Mouse (Mus musculus) G1E-ER4 (cell line): ENCODE data around the gene Sez6l. TPM values are rescaled to one million over a fixed set of nuclear protein-coding genes. Genes with fewer than 3 reads are reported as not detected.

Source experiments
- GATA1 ChIP-seq: IDR thresholded peaks from one replicate; pipeline ENCODE4 v1.8.0; 2012; ENCODE audit warnings: low read length, inconsistent platforms
- polyA plus RNA-seq: library from polyadenylated mRNA; stranded (reverse); fragments of >175 nt; gene quantifications from 2 replicates; pipeline ENCODE4 v1.2.3, GENCODE M21; 2012

Sez6l gene
- polyA plus RNA-seq, result not detected in 2 replicates

DNA sequence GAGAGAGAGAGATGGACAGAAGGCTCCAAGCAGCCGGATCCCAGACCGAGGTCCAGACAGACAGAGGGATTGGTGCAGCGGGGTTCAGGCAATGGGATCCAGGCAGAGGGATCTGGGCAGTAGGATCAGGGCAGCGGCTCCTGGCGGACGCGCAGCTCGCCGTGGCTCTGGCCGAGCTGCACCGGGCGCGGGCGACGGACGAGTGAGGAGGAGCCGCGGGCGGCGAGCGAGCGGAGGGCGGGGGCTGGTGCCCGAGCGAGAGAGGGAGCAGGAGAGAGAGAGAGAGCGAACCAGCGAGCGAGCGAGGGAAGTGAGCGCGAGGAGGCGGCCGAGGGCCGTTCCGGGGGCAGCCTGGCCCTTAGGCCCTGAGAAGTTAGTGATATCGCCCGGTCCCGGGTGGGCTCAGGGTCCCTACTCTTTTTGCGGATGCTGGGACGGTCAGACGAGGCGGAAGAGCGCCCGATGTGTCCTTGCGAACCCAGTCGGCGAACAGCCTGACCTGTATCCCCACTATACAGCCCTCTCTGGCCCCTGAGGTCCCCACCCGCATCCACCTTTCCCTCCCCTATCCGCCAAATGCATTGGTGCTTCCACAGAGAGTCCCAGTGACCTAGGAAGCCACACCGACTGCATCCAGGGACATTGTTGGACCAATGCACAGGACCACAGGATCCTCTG lies at the start of gene Sez6l:
Sez6l (minus strand) TSS at position 193 of the 678 bp plus-strand sequence.
- TF ChIP-seq GATA1, result no peak

DNA sequence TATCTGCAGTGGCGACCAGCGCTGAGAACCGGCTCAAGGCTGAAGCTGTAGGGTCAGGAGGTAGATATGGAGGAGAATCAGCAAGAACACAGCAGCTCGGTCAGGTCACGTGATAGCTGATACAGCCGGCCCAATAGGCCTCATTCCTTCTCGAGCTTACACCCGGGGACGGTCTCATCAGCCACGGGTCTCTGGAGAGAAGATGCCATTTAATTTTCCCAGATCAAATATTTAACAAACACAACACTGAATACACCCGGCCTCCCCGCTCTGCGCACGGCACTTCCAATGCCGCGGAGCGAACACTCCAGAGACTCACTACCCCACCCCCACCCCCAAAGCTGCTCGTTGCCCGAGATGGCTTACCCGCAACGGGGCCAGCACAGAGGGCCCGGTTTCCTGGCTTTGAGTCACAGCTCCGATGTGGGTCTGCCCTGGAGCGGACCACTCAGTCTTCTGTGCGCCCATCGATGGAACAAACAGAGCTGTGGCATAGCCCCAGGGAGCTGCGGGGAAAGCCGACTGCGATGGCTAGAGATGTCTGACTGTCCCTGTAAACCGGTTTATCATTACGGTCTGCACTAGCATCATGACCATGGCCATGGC lies 48.7 kb upstream of the Sez6l start:
- no peak for TF ChIP-seq GATA1

DNA sequence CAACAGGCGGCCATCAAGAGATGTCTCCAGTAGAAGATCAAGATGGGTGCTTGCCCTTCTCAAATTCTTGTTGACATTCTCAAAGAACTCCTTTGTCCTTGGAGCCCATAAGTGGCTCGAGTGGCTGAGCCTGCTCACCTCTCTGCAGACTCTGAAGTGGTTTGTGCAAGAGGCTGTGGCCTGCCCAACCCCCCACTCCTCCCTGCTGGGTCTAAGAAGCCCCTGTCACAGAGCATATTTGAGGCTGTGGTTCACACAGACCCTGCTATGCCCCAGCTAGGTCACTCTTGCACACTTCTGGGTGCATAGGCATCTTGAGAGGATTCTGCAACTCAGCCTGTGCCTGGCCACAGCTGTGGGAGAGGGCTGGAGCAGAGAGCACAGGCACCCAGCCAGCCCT lies 46.0 kb upstream of the Sez6l start:
- TF ChIP-seq GATA1, result no peak

DNA sequence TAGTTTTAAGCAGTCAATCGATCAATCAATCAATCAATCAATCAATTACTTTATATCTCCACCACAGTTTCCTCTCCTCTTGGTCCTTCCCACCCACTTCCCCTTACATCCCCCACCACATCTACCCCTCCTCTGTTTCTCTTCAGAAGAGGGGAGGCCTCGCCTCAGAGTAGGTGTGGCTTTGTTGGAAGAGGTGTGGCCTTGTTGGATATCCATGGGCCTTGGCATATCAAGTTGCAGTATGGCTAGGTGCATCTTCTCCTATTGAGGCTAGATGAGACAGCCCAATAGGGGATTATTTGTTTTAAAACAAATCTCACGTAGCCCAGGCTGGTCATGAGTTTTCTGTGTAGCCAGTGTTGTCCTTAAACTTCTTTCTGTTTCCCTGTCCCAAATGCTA lies 43.3 kb upstream of the Sez6l start:
- no peak for TF ChIP-seq GATA1

DNA sequence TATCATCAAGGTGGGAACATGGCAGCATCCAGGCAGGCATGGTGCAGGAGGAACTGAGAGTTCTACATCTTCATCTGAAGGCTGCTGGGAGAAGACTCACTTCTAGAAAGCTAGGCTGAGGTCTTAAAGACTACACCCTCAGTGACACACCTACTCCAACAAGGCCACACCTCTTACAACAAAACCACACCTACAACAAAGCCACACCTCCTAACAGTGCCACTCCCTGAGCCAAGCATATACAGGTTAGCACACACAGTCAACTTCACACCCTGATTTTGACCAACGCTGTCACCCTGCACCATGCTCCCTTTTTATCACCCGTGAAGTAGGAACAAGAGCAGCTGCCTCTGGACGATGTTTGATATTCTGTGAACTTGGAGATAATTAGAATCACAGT lies 42.4 kb upstream of the Sez6l start:
- no peak for TF ChIP-seq GATA1

DNA sequence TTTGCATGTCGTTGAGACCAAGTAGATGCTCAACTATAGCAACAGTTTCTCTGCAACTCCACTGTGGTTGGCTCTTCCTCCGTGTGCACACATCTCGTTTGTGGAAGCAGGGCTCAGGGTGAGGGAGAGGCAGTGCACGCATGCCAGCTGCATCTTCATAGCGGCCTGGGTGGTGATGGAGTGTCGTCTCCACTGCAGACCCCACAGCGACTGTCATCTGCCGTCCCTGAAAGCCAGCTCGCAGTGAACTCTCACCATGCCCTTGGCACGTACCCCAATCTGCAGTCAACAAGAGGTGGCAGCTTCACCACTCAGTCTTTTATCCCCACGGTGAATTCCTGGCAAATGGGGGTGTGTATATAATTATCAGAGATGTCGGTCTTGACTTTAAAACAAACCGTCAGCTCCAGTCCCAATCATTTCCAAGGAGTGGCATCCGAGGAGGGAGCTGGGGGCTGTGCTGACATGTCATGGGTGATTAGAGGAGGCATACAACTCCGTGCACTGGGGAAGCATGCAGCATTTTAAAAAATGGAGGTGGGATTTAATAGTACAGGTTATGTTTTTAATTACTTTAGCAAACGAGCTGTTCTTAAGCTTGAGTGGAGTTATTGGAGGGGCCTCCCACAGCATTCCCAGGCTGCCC lies 40.7 kb upstream of the Sez6l start:
- TF ChIP-seq GATA1, result no peak

DNA sequence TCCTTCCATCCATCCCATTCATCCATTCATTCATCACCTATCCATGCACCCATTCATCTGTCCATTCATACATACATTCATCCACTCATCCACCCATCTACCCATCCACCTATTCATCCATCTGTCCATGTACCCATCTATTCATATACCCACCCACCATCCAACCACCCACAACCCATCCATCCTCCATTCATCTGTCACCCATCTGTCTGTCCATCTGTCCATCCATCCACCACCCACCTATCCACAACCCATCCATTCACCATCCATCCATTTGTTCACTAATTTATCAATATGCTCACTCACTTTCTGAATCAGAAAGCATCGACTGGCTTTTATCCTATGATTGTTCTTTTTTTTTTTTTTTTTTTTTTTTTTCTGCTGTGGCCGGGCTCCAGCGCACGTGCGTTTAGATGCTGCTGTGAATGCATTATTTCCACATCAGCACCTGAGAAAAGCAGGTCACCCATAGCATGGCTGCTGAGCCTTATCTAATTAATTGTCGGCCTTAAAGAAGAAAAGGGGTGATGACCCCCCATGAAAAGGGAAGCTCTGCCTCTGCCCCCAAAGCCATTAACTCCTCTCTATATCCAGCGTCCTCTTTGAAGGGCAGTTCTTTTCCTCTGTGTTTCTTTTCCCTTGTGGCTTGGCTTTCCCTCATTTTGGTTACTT lies 39.1 kb upstream of the Sez6l start:
- TF ChIP-seq GATA1, result no peak

DNA sequence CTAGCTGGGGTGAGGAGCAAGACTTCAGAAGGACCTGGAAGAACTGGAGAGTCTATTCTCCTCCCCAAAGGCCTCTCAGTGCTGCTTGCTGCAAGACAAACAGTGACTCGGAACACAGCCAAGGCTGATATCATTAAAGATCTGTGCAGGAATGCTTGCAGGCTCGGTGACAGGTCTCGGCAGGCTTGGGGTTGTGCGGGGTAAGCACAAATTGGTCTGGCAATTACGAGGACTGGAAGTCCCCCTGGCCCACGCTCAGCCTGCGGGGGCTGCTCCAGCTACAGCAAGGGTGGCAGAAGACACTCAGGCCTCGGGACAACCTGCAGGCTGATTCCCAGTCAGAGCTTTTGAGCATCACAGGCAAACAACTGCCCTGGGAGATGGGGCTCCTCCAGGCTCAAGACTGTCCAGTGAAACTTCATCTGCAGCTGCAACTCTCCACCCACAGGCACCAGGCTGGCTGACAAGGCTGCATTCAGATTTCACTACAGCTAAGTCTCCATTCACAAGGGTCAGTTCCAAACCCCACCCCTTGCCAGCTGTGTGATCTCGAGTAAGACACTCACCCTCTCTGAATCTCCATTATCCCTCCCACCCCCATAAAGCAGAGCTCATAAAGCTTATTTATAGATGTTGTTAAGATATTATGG lies 31.0 kb upstream of the Sez6l start:
- TF ChIP-seq GATA1, result no peak

DNA sequence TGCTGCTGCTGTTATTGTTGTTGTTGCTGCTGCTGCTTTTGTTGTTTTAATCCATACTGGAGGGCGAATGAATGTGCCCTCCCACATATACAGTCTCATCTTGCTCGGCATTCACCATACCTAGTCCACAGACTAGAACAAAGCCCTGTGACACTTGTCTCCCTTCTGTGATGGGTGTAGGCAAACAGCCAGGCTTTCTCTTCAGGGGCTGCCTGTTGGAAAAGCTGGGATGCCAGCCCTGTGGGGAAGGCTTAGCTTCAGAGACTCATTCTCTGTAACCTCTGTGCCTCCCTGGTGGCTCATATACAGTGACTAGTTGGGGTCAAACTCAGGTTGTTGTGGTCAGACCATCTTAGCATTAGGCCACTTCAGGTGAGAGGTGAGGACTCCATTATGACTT lies 30.1 kb upstream of the Sez6l start:
- TF ChIP-seq GATA1, result no peak

DNA sequence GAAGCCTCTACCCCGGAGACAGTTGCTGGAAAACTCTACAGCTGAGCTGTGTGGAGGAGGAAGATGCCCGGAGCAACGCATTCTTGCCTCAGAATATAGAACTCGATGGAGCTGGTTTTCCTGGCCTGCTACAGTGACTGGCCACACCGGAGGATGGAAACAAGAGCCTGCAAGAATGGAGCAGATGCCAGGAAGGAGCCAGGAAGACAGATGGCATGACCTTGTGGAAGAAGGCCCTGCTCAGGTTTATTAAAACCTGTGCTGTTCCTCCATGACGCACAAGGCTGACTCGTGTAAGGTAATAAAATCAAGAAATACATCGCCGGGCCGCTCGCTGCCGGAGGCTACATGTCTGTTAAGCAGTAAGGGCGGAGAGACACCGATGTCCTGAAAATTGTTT lies 28.4 kb upstream of the Sez6l start:
- no peak for TF ChIP-seq GATA1

DNA sequence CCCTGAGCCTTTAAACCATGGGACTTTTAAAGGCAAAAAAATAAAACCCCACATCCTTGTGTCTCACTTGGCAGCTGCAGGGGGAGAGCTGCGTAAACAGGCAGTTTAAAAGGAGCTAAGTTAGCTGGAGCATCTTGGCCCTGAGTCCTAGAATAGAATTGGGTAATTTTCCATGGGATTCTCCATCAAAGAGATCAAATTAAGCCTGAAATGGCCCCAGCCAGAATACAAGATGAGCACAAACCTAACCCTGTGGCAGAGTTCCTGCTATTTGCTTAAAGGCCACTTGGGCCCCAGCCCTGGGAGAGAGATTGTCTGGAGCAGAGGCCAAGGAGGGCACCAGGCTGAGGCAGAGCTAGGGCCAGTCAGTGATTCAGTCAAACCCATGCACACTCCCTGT lies 27.3 kb upstream of the Sez6l start:
- TF ChIP-seq GATA1, result no peak

DNA sequence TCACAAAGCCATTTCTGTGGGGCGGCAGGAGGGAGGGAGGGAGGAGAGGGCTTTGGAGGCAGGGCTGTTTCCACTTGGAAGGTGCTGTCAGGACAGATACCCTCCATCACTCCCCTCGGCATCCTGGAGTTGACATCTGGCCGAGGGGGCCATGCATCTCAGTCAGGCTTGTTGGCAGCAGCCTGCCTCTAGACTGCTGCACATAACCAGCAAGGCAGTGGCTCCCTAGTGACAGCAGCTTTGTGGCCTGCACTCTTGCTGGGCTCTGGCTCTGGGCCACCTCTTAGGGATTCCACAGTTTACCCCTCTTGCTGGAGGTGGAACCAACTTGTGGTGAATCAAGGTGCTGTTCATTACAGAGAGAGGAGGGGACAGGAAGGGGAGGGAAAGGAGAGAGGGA lies 26.6 kb upstream of the Sez6l start:
- TF ChIP-seq GATA1, result no peak

DNA sequence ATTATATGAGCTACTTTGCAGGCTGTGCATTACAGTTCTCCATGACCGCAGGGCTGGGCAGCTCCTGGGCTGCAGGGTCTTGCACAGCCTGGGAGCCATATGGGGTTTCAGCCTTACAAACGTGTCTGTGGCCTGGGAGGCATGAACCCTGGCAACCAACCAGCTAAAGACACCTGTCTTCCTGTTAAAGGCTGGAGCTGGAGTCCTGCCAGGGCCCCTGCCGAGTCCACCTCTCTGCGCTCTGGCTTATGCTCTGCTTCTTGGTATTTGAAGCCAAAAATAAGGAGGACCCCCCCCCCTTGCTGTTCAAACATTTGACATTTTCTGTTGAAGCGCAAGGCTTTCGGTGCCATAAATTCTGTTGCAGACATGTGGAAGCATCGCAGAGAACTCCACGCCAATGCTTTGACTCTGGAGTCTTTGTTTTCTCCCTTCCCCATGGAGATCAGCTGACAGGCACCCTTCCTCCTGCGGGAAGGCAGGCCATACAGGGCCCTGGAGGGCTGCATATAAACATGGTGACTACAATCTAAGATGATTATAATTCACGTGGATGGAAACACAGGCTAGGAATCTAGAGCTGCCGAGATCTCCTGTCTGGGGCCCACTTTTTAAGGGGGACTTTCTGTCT lies 23.4 kb upstream of the Sez6l start:
- no peak for TF ChIP-seq GATA1

DNA sequence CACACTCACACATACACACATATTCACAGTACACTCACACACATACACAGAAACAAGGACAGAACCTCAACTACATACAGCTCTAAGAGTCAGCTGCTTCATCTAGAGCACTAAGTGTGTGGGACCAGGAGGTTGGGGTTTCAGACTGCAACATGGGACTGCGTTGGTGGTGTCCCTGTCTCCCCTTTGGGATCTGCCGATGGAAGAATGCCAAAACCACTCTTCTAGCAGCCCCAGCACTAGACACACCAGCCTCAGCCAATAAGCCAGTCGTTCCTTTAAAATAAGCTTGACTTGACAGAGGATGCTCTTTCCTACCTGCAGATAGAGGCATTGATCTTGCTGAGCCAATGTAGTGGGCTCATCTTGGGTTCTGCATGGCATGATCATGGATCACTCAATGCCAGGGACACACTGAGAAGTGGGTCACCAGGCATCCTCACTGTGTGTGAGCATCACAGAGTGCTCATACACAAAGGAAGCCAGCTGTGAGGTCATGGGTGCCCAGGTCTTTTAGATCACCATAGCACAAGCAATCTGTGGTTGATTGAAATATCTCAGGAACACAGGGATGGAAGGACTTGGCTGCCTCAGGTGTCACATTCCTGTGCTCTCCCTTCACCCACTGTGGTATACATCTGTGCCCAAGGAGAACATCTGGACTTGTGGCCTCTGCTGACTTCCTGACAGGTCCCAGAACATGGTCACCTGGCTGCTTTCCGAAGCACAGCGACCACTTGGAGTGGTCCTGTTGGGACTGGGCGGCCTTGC lies 22.7 kb upstream of the Sez6l start:
- no peak for TF ChIP-seq GATA1

DNA sequence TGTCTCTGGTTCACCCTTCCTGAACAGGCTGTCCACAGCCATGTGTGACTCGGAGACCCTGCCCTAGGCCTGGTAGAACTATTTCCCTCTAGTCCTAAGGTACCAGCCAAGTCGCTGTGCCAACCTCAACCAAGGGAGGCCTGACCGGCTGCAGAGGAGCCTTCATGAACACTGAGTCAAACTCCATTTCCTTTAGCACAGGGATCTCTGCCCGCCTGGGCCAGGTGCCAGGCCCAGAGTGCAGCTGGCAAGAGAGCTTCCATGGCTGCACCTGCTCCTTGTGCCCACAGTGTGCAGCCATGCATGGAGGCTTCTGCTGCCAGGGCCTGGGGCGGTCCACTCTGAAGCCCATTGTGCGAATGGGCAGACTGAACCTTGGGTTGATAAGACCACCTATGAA lies 20.9 kb upstream of the Sez6l start:
- TF ChIP-seq GATA1, result no peak
